Mouse (Mus musculus): ENCODE data around the gene Rgs6. TPM values are rescaled to one million over a fixed set of nuclear protein-coding genes. Genes with fewer than 3 reads are reported as not detected.

Rgs6 gene
- polyA plus RNA-seq, 2 experiments from 2014 or later, result 0.49 TPM; not detected in 1

- ATAC-seq, result no peak
Observed at GRCm38 (mm10) chr12:83210294-83210693, 622.2 kb downstream of the Rgs6 start.

GRCm38 (mm10) chr12:83210735-83211134 lies 622.6 kb downstream of the Rgs6 start:
- ATAC-seq, result no peak

- no peak for ATAC-seq
Observed at GRCm38 (mm10) chr12:83211146-83211822, 623.2 kb downstream of the Rgs6 start.
